Mouse (Mus musculus): ENCODE measurements around the gene H1fnt.

DNA sequence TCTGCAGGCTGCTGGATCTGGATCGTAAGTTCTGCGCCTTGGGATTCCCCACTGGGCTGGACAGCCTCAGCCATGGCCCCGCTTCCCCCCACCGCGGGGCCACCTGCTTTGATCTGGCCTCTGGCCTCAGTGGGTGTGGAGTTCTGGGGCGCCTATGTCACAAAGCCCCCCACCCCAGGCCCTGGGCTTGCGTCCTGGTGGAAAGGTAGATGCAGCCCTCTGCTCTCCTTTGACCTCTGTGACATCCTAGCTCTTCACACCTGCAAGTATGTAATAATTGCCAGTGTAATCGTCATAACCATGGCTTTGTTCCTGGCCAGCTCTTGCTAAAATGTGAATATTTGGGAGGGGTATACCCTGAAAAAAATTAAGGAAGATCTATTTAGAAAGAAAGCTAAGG, at the start of gene H1fnt:
- TF ChIP-seq POLR2A (IDR thresholded peaks at IDR 0.05; ENCODE audit: extremely low read depth, insufficient read depth, low read length) (no peak), CTCF (IDR thresholded peaks at IDR 0.05; ENCODE audit: extremely low read depth, insufficient read depth, low read length) (no peak)

Data from cortical plate, adult 2 months (tissue).